8 mouse cellular contexts compared by ENCODE assay signal in the genomic region with DNA sequence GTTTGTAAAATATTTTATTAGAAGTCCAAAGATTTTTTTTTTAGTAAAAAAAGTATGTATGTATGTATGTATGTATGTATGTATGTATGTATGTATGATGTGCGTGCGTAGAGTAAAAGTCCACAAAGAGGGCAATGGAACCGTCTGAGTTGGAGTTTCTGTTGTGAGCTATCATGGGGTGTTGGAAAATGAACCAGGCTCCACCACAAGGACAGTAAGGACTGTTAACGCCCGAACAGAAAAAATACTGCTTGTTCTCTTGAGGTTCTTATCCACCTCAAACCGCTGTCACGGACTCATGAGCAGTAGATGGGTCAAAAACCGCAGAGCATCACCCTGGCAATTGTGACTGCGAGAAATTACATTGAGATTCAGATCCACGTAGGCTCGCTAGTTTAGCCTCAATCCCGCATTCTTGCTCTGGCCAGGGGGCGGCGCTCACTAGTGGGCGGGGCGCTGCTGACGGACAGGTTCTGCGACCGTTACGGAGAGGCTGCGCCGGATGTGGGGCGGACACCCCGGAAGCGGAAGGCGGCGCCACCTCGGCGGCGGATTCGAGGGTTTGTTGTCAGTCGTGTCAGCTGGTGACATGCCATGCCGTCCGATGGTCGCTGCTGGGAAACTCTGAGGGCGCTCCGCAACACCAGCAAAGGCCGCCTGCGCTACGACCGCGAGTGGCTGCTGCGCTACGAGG. TPM values are rescaled to one million over a fixed set of nuclear protein-coding genes. Genes with fewer than 3 reads are reported as not detected.
A peak's percentile ranks its signal among the peaks of the same experiment; 100 is the strongest.
DNase-seq lines count a peak whose midpoint lies in the region; ATAC-seq and TF ChIP-seq lines count a peak whose summit lies in the region.

TSS of gene Gle1 (plus strand) at position 521 of the 694 bp plus-strand sequence.

- 3% methylated on average over 44 of the region's 44 CpGs for WGBS in forebrain, embryonic 12.5 days
- 3% methylated on average over 44 of the region's 44 CpGs for WGBS in heart, postnatal 0 days
- WGBS in liver, embryonic 16.5 days (ENCODE audit: insufficient replicate concordance): 2% methylated on average over 44 of the region's 44 CpGs
- WGBS in neural tube, embryonic 13.5 days: 2% methylated on average over 44 of the region's 44 CpGs

- peak within 1 kb of the TSS; percentile 64 for H3K9ac ChIP-seq in forebrain, embryonic 12.5 days
- H3K9ac ChIP-seq in heart, postnatal 0 days (replicated peaks; ENCODE audit: low read depth, low read length): peak within 1 kb of the TSS; percentile 45
- H3K9ac ChIP-seq in liver, embryonic 16.5 days (ENCODE audit: low read depth, low read length): peak within 1 kb of the TSS; percentile 79
- peak within 1 kb of the TSS; percentile 70 for H3K9ac ChIP-seq in neural tube, embryonic 13.5 days

- peak within 1 kb of the TSS; percentile 75; the same call in 1 of the 2 replicates for H3K27ac ChIP-seq in forebrain, embryonic 12.5 days
- peak within 1 kb of the TSS; percentile 75 for H3K27ac ChIP-seq in heart, postnatal 0 days (ENCODE audit: low read depth)
- H3K27ac ChIP-seq in liver, embryonic 16.5 days (ENCODE audit: low read length): peak within 1 kb of the TSS; percentile 82
- peak within 1 kb of the TSS; percentile 83 for H3K27ac ChIP-seq in neural tube, embryonic 13.5 days (replicated peaks)
- H3K27ac ChIP-seq in testis, adult 2 months (ENCODE audit: control insufficient read depth, insufficient read depth, low read depth, low read length): peak within 1 kb of the TSS; percentile 89

- peak; percentile 97 for ATAC-seq in forebrain, embryonic 12.5 days (ENCODE audit: low FRiP score)
- ATAC-seq in heart, postnatal 0 days (ENCODE audit: insufficient read depth, low read depth): peak; percentile 97
- ATAC-seq in liver, embryonic 16.5 days (ENCODE audit: low read depth): peak; percentile 98
- peak; percentile 97 for ATAC-seq in neural tube, embryonic 13.5 days (ENCODE audit: low read depth)

- H3K4me3 ChIP-seq in E14TG2a.4 (replicated peaks; ENCODE audit: low read length): peak within 1 kb of the TSS; percentile 99
- peak within 1 kb of the TSS; percentile 83 for H3K4me3 ChIP-seq in forebrain, embryonic 12.5 days (replicated peaks)
- H3K4me3 ChIP-seq in heart, postnatal 0 days (ENCODE audit: low read depth, low read length): peak within 1 kb of the TSS; percentile 66
- peak within 1 kb of the TSS; percentile 85 for H3K4me3 ChIP-seq in liver, embryonic 16.5 days (ENCODE audit: low read depth, low read length)
- H3K4me3 ChIP-seq in neural tube, embryonic 13.5 days: peak within 1 kb of the TSS; percentile 69
- H3K4me3 ChIP-seq in testis, adult 2 months (ENCODE audit: control insufficient read depth, low read depth, low read length): peak within 1 kb of the TSS; percentile 90

- H3K4me1 ChIP-seq in E14TG2a.4 (replicated peaks; ENCODE audit: low read depth, low read length): peaks cover 41% of the 10 kb centered on the region
- peaks cover 7% of the 10 kb centered on the region for H3K4me1 ChIP-seq in forebrain, embryonic 12.5 days
- peaks cover 6% of the 10 kb centered on the region; the same call in 1 of the 2 replicates for H3K4me1 ChIP-seq in heart, postnatal 0 days (ENCODE audit: control insufficient read depth, insufficient read depth)
- H3K4me1 ChIP-seq in liver, embryonic 16.5 days (ENCODE audit: control insufficient read depth, low read depth, low read length): peaks cover 6% of the 10 kb centered on the region
- peaks cover 7% of the 10 kb centered on the region for H3K4me1 ChIP-seq in neural tube, embryonic 13.5 days (replicated peaks)
- H3K4me1 ChIP-seq in testis, adult 2 months (ENCODE audit: control insufficient read depth, insufficient read depth, low read length): no peaks in the 10 kb centered on the region

- no peaks in the 10 kb centered on the region for H3K9me3 ChIP-seq in E14TG2a.4 (ENCODE audit: low read length)
- H3K9me3 ChIP-seq in forebrain, embryonic 12.5 days: no peaks in the 10 kb centered on the region
- H3K9me3 ChIP-seq in heart, postnatal 0 days (replicated peaks; ENCODE audit: control insufficient read depth, low read length): no peaks in the 10 kb centered on the region
- H3K9me3 ChIP-seq in liver, embryonic 16.5 days (replicated peaks; ENCODE audit: control insufficient read depth, low read length): no peaks in the 10 kb centered on the region
- no peaks in the 10 kb centered on the region for H3K9me3 ChIP-seq in neural tube, embryonic 13.5 days

- H3K4me2 ChIP-seq in forebrain, embryonic 12.5 days: peak within 1 kb of the TSS; percentile 74
- H3K4me2 ChIP-seq in heart, postnatal 0 days (ENCODE audit: low read depth, low read length): peak within 1 kb of the TSS; percentile 60
- peak within 1 kb of the TSS; percentile 76 for H3K4me2 ChIP-seq in liver, embryonic 16.5 days (ENCODE audit: low read depth, low read length)
- peak within 1 kb of the TSS; percentile 77 for H3K4me2 ChIP-seq in neural tube, embryonic 13.5 days

- TF ChIP-seq CTCF in E14TG2a.4 (conservative IDR thresholded peaks at IDR 0.05; ENCODE audit: low read length): 0 out of 2 replicates have a peak, but pooled peaks have one; percentile 8
- peak; percentile 64 for TF ChIP-seq CTCF in heart, postnatal 0 days (IDR thresholded peaks at IDR 0.05; ENCODE audit: low read depth)
- peak; percentile 58; the same call in 1 of the 2 replicates for TF ChIP-seq CTCF in testis, adult 2 months (IDR thresholded peaks at IDR 0.05; ENCODE audit: control insufficient read depth, insufficient read depth, insufficient replicate concordance, low read depth, low read length)

- no peak for TF ChIP-seq EP300 in heart, postnatal 0 days (IDR thresholded peaks at IDR 0.05; ENCODE audit: low read depth)

- H3K36me3 ChIP-seq in E14TG2a.4 (ENCODE audit: insufficient read depth, low read length): peaks cover 55% of the 10 kb centered on the region
- H3K36me3 ChIP-seq in forebrain, embryonic 12.5 days (replicated peaks): peaks cover 43% of the 10 kb centered on the region
- peaks cover 40% of the 10 kb centered on the region for H3K36me3 ChIP-seq in heart, postnatal 0 days (replicated peaks; ENCODE audit: control insufficient read depth, insufficient read depth, low read length)
- peaks cover 11% of the 10 kb centered on the region for H3K36me3 ChIP-seq in liver, embryonic 16.5 days (ENCODE audit: control insufficient read depth, insufficient read depth)
- peaks cover 50% of the 10 kb centered on the region for H3K36me3 ChIP-seq in neural tube, embryonic 13.5 days
- peaks cover 5% of the 10 kb centered on the region for H3K36me3 ChIP-seq in testis, adult 2 months (ENCODE audit: control insufficient read depth, insufficient read depth, low read length)

- peak; percentile 90 for DNase-seq in c-Kit-positive CD71-positive TER-119-positive erythroid progenitor cells, embryonic 14.5 days (ENCODE audit: low spot score)
- DNase-seq in heart, postnatal 0 days (ENCODE audit: low spot score): peak; percentile 91
- DNase-seq in kidney, postnatal 4 days: peak; percentile 99

- H3K27me3 ChIP-seq in E14TG2a.4 (ENCODE audit: insufficient read depth, low read length): no peaks in the 10 kb centered on the region
- no peaks in the 10 kb centered on the region for H3K27me3 ChIP-seq in forebrain, embryonic 12.5 days
- H3K27me3 ChIP-seq in heart, postnatal 0 days (ENCODE audit: control insufficient read depth, insufficient read depth, low read length): no peaks in the 10 kb centered on the region
- H3K27me3 ChIP-seq in liver, embryonic 16.5 days (ENCODE audit: control insufficient read depth, insufficient read depth, low read depth, low read length): no peaks in the 10 kb centered on the region
- no peaks in the 10 kb centered on the region for H3K27me3 ChIP-seq in neural tube, embryonic 13.5 days
- H3K27me3 ChIP-seq in testis, adult 2 months (ENCODE audit: control insufficient read depth, insufficient read depth, low read length): no peaks in the 10 kb centered on the region

- TF ChIP-seq POLR2A in testis, adult 2 months (IDR thresholded peaks at IDR 0.05; ENCODE audit: control insufficient read depth, low read depth, low read length): peak; percentile 85

RNA-seq across cellular contexts. Expression of gene Gle1, which starts in this region (rescaled TPM):
- polyA plus RNA-seq in forebrain, embryonic 12.5 days (2016; fragmentation: Nextera tagmentation; extraction: Ambion mirVana): 77.6 and 79.7 TPM in 2 replicates
- 14.7 and 21.4 TPM in 2 replicates for total RNA-seq in heart, postnatal 0 days (2014; rRNA removed; ENCODE audit: low replicate concordance)
- 22.8 and 23.0 TPM in 2 replicates for polyA plus RNA-seq in heart, postnatal 0 days (2015; fragmentation: Nextera tagmentation; extraction: Ambion mirVana)
- polyA plus RNA-seq in liver, embryonic 16.5 days (2015; fragmentation: Nextera tagmentation; extraction: Ambion mirVana): 23.8 and 25.9 TPM in 2 replicates
- polyA plus RNA-seq in neural tube, embryonic 13.5 days (2015; fragmentation: Nextera tagmentation; extraction: Ambion mirVana): 72.3 and 74.1 TPM in 2 replicates
- polyA plus RNA-seq in testis, adult 2 months (2012; rRNA removed): 31.4 and 36.0 TPM in 2 replicates

Comparison
In these comparisons a context has a peak if more than half of its experiments do, and no peak if none do; other contexts are left out.
1. Peak in every context shown above with its lines: DNase-seq, ATAC-seq, H3K4me3 ChIP-seq and H3K27ac ChIP-seq.
2. CTCF ChIP-seq: peak in every context shown above with its lines; median percentile 64 in heart, postnatal 0 days; 58 in testis, adult 2 months; 8 in E14TG2a.4.